Mouse (Mus musculus) limb, embryonic 11.5 days (tissue): Measurements from ENCODE around the gene Zbtb43. TPM values are rescaled to one million over a fixed set of nuclear protein-coding genes. Genes with fewer than 3 reads are reported as not detected.

Experiments
- ATAC-seq: fragments of 200-750 bp; cut with Nextera tagmentation; 2 replicates; pipeline ENCODE4 v1.8.0; 2017; ENCODE audit warnings: low read depth; ENCODE audit not compliant: insufficient number of reproducible peaks, low FRiP score, low TSS enrichment
- DNase-seq: peaks from one replicate; pipeline ENCODE4 v3.0.0-alpha.2; 2015; ENCODE audit warnings: low spot score
- H3K27ac ChIP-seq: fragments of 300-500 bp; sonication (generic); replicated peaks from 2 replicates; pipeline ENCODE4 v1.5.1; 2014; ENCODE audit warnings: low read depth, mild to moderate bottlenecking, low read length
- H3K27me3 ChIP-seq: fragments of 300-500 bp; sonication (generic); 2 replicates; pipeline ENCODE4 v1.6.1; 2014; ENCODE audit warnings: mild to moderate bottlenecking, low read length, mixed read lengths; ENCODE audit not compliant: control insufficient read depth, insufficient read depth
- H3K36me3 ChIP-seq: fragments of 300-500 bp; sonication (generic); 2 replicates; pipeline ENCODE4 v1.6.1; 2014; ENCODE audit warnings: mild to moderate bottlenecking, low read length, moderate library complexity, mixed read lengths; ENCODE audit not compliant: control insufficient read depth, insufficient read depth
- H3K4me1 ChIP-seq: fragments of 300-500 bp; sonication (generic); 2 replicates; pipeline ENCODE4 v1.6.1; 2014; ENCODE audit warnings: low read length, mixed read lengths; ENCODE audit not compliant: control insufficient read depth, insufficient read depth
- H3K4me2 ChIP-seq: fragments of 300-500 bp; sonication (generic); 2 replicates; pipeline ENCODE4 v1.6.1; 2014; ENCODE audit warnings: low read depth, mild to moderate bottlenecking, moderate library complexity; ENCODE audit not compliant: severe bottlenecking
- H3K4me3 ChIP-seq: fragments of 300-500 bp; sonication (generic); 2 replicates; pipeline ENCODE4 v1.5.1; 2014; ENCODE audit warnings: low read depth, low read length
- H3K9ac ChIP-seq: fragments of 300-500 bp; sonication (generic); 2 replicates; pipeline ENCODE4 v1.6.1; 2014; ENCODE audit warnings: mild to moderate bottlenecking, low read length
- H3K9me3 ChIP-seq: fragments of 300-500 bp; sonication (generic); 2 replicates; pipeline ENCODE4 v1.6.1; 2016; ENCODE audit warnings: low read length; ENCODE audit not compliant: control insufficient read depth
- WGBS: fragments of 180-500 bp; shearing (Covaris S2); extraction: QIAGEN DNeasy Blood & Tissue Kit; methylation state at CpG from one replicate; pipeline ENCODE4 v1.1.7; 2014; 5-methylcytosine and 5-hydroxymethylcytosine counted together
- polyA plus RNA-seq: library from polyadenylated mRNA; unstranded; fragments of >200 nt; fragmentation: Nextera tagmentation; extraction: Ambion mirVana; gene quantifications from 2 replicates; pipeline ENCODE4 v1.2.1, GENCODE M21; 2014

Zbtb43 gene
- polyA plus RNA-seq, 1 experiment from 2014 or later, result 18.4 TPM

DNA sequence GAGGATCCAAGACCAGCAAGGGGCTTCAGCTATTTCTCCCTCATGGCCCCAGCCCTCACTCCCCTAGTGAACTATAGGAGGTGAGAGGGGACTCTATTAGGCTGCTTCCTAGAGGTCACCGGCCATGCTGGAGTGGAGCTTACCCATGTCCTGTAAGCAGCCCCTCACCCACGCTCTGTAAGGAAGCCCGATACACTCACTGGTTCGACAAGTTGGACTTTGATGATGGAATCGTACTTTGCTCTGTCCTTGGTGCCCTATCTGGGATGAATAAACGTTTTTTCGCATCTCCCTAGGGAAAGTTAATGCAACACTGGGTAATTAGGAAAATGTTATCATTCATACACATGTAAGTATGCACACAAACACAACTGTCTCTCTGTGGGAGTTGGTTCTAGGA is 6.3 kb downstream of the Zbtb43 start:
- no peaks in the 10 kb centered on the region for H3K27me3 ChIP-seq
- ATAC-seq (no peak), DNase-seq (no peak)
- H3K4me3 ChIP-seq, result no peak overlapping the region
- peaks cover 9% of the 10 kb centered on the region; the same call in 1 of the 2 replicates for H3K36me3 ChIP-seq
- no peak overlapping the region for H3K27ac ChIP-seq
- 92% methylated on average over 7 of the region's 7 CpGs for WGBS
- H3K4me1 ChIP-seq, result no peaks in the 10 kb centered on the region
- no peak overlapping the region for H3K9ac ChIP-seq
- H3K9me3 ChIP-seq, result no peaks in the 10 kb centered on the region
- H3K4me2 ChIP-seq, result no peak overlapping the region

DNA sequence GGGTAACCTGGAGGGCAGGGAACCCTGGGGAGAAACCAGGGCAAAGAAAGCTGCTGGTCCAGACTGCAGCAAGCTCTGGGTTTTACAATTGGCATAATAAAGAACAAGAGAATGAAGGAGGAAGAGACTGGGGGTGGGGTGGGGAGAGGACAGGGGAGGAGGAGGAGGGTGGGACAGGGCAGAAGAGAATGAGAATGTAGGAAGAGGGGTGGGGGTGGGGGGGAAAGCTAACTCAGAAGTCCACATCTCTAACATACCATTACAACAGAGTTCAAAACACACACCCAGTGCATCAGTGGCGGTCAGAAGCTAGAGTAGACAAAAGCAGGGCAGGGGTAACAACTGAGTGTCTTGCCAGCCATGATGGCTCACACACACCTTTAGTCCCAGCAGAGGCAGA is 7.3 kb downstream of the Zbtb43 start:
- Histone ChIP-seq H3K4me2 (no peak overlapping the region), H3K4me1 (no peaks in the 10 kb centered on the region), H3K36me3 (peaks cover 9% of the 10 kb centered on the region; the same call in 1 of the 2 replicates), H3K27ac (no peak overlapping the region), H3K4me3 (no peak overlapping the region), H3K27me3 (no peaks in the 10 kb centered on the region), H3K9ac (no peak overlapping the region), H3K9me3 (no peaks in the 10 kb centered on the region)
- DNase-seq (no peak), ATAC-seq (no peak)
- 82% methylated on average over 1 of the region's 1 CpGs for WGBS

DNA sequence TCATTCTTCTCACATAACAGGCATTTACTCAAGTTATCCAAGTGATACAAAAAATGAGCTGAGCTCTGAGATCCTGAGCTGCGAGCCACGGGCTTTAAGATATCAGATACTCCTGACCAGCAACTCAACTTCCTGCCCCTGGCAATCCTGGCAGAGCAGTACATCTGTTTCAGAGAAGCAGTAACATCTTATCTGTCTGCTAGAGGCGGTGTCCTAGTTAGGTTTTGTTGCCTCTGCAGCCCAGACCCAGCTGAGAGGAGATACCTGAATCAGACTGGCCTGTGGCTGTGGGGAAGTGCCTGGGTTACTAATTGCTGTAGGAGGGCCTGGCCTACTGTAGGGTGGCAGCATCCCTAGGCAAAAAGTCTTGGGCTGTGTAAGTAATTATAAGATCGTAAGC is 8.7 kb downstream of the Zbtb43 start:
- H3K27ac ChIP-seq, result no peak overlapping the region
- H3K4me2 ChIP-seq, result no peak overlapping the region
- DNase-seq, result no peak
- H3K9me3 ChIP-seq, result no peaks in the 10 kb centered on the region
- H3K9ac ChIP-seq, result no peak overlapping the region
- no peak overlapping the region for H3K4me3 ChIP-seq
- H3K4me1 ChIP-seq, result no peaks in the 10 kb centered on the region
- 86% methylated on average over 4 of the region's 4 CpGs for WGBS
- peaks cover 9% of the 10 kb centered on the region; the same call in 1 of the 2 replicates for H3K36me3 ChIP-seq
- no peak for ATAC-seq
- H3K27me3 ChIP-seq, result no peaks in the 10 kb centered on the region

DNA sequence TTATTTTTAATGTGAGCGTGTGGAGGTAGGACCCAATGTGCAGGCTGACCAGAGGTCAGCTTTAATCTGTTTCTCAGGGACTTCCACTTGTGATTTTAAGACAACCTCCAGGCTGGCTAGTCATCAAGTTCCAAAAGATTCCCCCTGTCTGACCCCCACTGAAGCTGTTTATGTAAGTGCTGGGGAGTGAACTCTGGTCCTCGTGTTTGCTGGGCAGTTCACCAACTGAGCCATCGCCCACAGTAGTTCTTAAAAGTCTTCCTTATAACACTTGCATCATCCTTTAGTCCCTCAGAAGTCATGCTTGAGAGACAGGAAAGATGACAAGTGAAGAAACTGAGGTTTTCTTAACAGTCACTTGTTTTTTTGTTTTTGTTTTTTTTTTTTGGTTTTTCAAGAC is 11.7 kb downstream of the Zbtb43 start:
- DNase-seq, result no peak
- H3K4me3 ChIP-seq, result no peak overlapping the region
- no peak for ATAC-seq
- 75% methylated on average over 3 of the region's 3 CpGs for WGBS
- no peak overlapping the region for H3K4me2 ChIP-seq
- H3K4me1 ChIP-seq, result no peaks in the 10 kb centered on the region
- H3K36me3 ChIP-seq, result peaks cover 17% of the 10 kb centered on the region
- H3K27me3 ChIP-seq, result no peaks in the 10 kb centered on the region
- no peak overlapping the region for H3K9ac ChIP-seq
- H3K27ac ChIP-seq, result no peak overlapping the region
- no peaks in the 10 kb centered on the region for H3K9me3 ChIP-seq

DNA sequence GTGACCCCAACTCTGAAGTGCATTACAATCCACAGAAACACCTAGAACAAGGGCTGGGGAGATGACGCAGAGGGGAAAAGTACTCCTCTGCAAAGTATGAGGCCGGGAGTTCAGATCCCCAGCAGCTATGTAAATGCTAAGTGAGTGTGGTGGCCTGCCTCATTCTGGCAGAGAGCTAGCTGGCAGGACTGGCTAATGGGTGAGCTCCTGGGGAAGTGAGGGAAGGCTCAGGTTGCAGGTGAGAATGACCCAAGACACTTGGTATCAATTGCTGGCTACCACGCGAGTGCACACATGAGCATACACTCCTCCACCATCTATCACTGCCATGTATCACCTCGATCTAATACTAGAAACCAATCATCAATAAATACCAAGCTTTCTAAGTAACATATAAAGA is 12.1 kb downstream of the Zbtb43 start:
- H3K4me1 ChIP-seq, result no peaks in the 10 kb centered on the region
- no peak overlapping the region for H3K4me3 ChIP-seq
- no peak for ATAC-seq
- 92% methylated on average over 5 of the region's 5 CpGs for whole genome bisulfite sequencing
- peaks cover 15% of the 10 kb centered on the region for H3K36me3 ChIP-seq
- H3K27me3 ChIP-seq, result no peaks in the 10 kb centered on the region
- no peaks in the 10 kb centered on the region for H3K9me3 ChIP-seq
- H3K27ac ChIP-seq, result no peak overlapping the region
- H3K9ac ChIP-seq, result no peak overlapping the region
- no peak for DNase-seq
- no peak overlapping the region for H3K4me2 ChIP-seq

DNA sequence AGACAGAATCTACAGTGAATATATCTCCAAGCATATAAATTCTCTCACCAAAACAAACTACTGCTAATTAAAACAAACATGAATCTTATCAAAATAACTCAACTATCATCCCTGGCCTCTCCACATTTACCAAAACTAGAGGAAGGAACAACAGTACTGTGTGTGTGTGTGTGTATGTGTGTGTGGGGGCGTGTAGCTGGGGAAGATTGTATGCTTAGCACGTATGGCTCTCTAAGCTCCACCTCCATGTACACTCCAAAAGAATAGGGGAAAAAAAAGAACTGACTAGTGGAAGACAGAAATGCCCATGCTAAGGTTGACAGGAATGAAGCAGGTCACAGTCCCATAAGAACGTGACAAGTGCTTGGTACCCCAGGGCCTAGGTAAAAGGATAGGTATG is 13.0 kb downstream of the Zbtb43 start:
- no peak for ATAC-seq
- H3K9ac ChIP-seq, result no peak overlapping the region
- no peaks in the 10 kb centered on the region for H3K4me1 ChIP-seq
- no peak overlapping the region for H3K4me3 ChIP-seq
- H3K36me3 ChIP-seq, result peaks cover 13% of the 10 kb centered on the region
- H3K4me2 ChIP-seq, result no peak overlapping the region
- H3K27ac ChIP-seq, result no peak overlapping the region
- DNase-seq, result no peak
- 79% methylated on average over 3 of the region's 3 CpGs for WGBS
- no peaks in the 10 kb centered on the region for H3K9me3 ChIP-seq
- no peaks in the 10 kb centered on the region for H3K27me3 ChIP-seq

DNA sequence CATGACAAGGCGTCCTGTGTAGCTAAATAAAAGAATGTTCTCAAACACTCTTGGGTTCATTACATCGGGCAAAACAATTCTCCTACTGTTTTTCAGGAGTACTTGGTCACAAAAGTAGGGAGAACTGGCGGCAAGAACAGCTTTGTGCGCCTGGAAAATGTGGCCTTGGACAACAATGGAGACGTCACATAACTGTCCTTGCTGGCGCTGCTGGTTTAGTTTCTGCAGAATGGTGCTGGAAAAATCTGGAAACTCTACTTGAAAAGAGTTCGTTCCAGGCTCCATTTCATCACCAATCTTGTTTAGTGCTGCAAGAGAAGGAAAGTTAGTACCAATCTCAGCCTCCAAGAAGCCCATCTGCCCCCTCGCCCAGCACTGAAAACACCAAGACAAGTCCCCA is 13.5 kb downstream of the Zbtb43 start:
- Histone ChIP-seq H3K9ac (no peak overlapping the region), H3K9me3 (no peaks in the 10 kb centered on the region), H3K27ac (no peak overlapping the region), H3K4me3 (no peak overlapping the region), H3K36me3 (peaks cover 14% of the 10 kb centered on the region), H3K27me3 (no peaks in the 10 kb centered on the region), H3K4me1 (no peaks in the 10 kb centered on the region), H3K4me2 (no peak overlapping the region)
- no peak for DNase-seq
- 94% methylated on average over 8 of the region's 8 CpGs for WGBS
- ATAC-seq, result no peak

DNA sequence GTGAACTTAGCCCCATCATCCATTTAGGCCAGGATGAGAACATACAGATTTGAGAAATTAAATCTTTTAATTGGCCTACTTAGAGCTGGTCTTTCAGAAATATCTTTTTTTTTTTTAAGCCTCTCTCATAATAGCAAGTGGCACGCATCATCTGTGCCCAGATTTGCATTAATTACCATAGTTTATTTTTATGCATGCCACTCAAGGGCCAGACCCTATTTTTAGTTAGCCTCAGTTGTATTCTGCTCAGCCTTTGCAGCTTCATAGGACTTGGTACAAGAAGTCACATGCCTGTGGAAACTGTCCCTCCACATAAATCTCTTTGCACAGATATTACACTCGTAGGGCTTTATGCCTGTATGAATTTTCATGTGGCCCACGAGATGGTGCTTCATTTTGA is 14.9 kb downstream of the Zbtb43 start:
- WGBS, result 87% methylated on average over 3 of the region's 3 CpGs
- H3K9ac ChIP-seq, result no peak overlapping the region
- H3K27ac ChIP-seq, result no peak overlapping the region
- H3K27me3 ChIP-seq, result no peaks in the 10 kb centered on the region
- no peak overlapping the region for H3K4me2 ChIP-seq
- H3K9me3 ChIP-seq, result no peaks in the 10 kb centered on the region
- no peak for ATAC-seq
- H3K4me3 ChIP-seq, result no peak overlapping the region
- H3K36me3 ChIP-seq, result peaks cover 15% of the 10 kb centered on the region
- DNase-seq, result no peak
- H3K4me1 ChIP-seq, result no peaks in the 10 kb centered on the region

DNA sequence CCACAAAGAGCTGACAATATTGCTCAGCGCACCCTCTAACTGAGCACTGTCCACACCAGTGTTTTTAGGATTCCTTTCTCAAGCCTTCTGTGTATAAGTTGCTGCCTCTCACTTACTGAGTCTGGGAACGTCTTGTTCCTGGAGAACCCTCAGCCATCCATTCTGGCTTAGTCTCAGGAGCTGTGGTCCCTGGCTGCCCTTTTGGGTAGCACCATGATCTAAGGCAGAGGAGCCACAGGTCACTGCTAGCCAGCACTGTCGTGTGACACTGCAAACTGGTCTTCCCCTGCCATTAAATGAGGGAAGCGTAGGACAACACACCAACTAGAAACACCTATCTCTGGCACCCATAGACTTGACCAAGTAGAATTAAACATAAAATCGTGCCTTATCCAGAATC is 15.6 kb downstream of the Zbtb43 start:
- DNase-seq (no peak), ATAC-seq (no peak)
- H3K36me3 ChIP-seq, result peaks cover 15% of the 10 kb centered on the region
- no peak overlapping the region for H3K4me2 ChIP-seq
- no peaks in the 10 kb centered on the region for H3K9me3 ChIP-seq
- no peak overlapping the region for H3K4me3 ChIP-seq
- 88% methylated on average over 5 of the region's 5 CpGs for WGBS
- no peaks in the 10 kb centered on the region for H3K4me1 ChIP-seq
- H3K27ac ChIP-seq, result no peak overlapping the region
- no peak overlapping the region for H3K9ac ChIP-seq
- H3K27me3 ChIP-seq, result no peaks in the 10 kb centered on the region
